Mouse (Mus musculus) G1E (cell line): ENCODE measurements around the gene Tfap4. TPM values are rescaled to one million over a fixed set of nuclear protein-coding genes. Genes with fewer than 3 reads are reported as not detected.

Source experiments
- ATAC-seq: 2 replicates; pipeline ENCODE4 v1.8.0; 2016; ENCODE audit warnings: mild to moderate bottlenecking; ENCODE audit not compliant: insufficient number of reproducible peaks, poor library complexity, low FRiP score, severe bottlenecking; ENCODE audit errors: extremely low read depth
- DNase-seq: peaks from one replicate; pipeline ENCODE4 v3.0.0; 2012; ENCODE audit warnings: low spot score
- H3K27me3 ChIP-seq: 2 replicates; pipeline ENCODE4 v1.6.1; 2012; ENCODE audit warnings: mild to moderate bottlenecking, low read length, inconsistent platforms; ENCODE audit not compliant: insufficient read depth
- H3K36me3 ChIP-seq: replicated peaks from 2 replicates; pipeline ENCODE3; 2012; ENCODE audit warnings: mild to moderate bottlenecking, inconsistent platforms
- H3K4me1 ChIP-seq: 2 replicates; pipeline ENCODE4 v1.6.1; 2012; ENCODE audit warnings: low read depth, low read length, inconsistent platforms, mixed read lengths; ENCODE audit not compliant: insufficient read depth
- H3K4me3 ChIP-seq: 2 replicates; pipeline ENCODE4 v1.5.1; 2012; ENCODE audit warnings: low read depth, mild to moderate bottlenecking, inconsistent platforms, low read length, moderate library complexity, mixed read lengths
- H3K9me3 ChIP-seq: replicated peaks from 2 replicates; pipeline ENCODE4 v1.6.1; 2012; ENCODE audit warnings: inconsistent platforms
- CTCF ChIP-seq: IDR thresholded peaks from 2 replicates; pipeline ENCODE4 v1.5.1; 2012; ENCODE audit warnings: low read depth, low read length, inconsistent platforms, mixed read lengths
- GATA1 ChIP-seq: IDR thresholded peaks from 2 replicates; pipeline ENCODE4 v1.6.1; 2012; ENCODE audit warnings: borderline replicate concordance, low read length, inconsistent platforms, mixed read lengths
- GATA2 ChIP-seq: IDR thresholded peaks from 2 replicates; pipeline ENCODE4 v1.6.1; 2012; ENCODE audit warnings: low read depth, low read length, inconsistent platforms, borderline replicate concordance
- POLR2AphosphoS5 ChIP-seq: IDR thresholded peaks from 2 replicates; pipeline ENCODE4 v1.6.1; 2012; ENCODE audit warnings: low read depth, low read length, inconsistent platforms; ENCODE audit not compliant: insufficient replicate concordance
- TAL1 ChIP-seq: conservative IDR thresholded peaks from 2 replicates; pipeline ENCODE4 v1.6.1; 2012; ENCODE audit warnings: low read depth, low read length, inconsistent platforms, mixed read lengths
- polyA plus RNA-seq: library from polyadenylated mRNA; stranded (reverse); fragments of >175 nt; gene quantifications from 2 replicates; pipeline ENCODE4 v1.2.3, GENCODE M21; 2012
- total RNA-seq, 2 experiments: library from RNA; stranded (forward) in 1 of 2; stranded (reverse) in 1 of 2; fragments of 200-1000 nt in 1 of 2; fragments of >200 nt in 1 of 2; fragmentation: Nextera tagmentation in 1 of 2; gene quantifications; 2 replicates each; pipeline ENCODE4 v1.2.3; 2014 to 2017

Tfap4 gene
- total and polyA plus RNA-seq, 3 experiments: 26.0 to 81.1 (median 46.3) TPM

DNA sequence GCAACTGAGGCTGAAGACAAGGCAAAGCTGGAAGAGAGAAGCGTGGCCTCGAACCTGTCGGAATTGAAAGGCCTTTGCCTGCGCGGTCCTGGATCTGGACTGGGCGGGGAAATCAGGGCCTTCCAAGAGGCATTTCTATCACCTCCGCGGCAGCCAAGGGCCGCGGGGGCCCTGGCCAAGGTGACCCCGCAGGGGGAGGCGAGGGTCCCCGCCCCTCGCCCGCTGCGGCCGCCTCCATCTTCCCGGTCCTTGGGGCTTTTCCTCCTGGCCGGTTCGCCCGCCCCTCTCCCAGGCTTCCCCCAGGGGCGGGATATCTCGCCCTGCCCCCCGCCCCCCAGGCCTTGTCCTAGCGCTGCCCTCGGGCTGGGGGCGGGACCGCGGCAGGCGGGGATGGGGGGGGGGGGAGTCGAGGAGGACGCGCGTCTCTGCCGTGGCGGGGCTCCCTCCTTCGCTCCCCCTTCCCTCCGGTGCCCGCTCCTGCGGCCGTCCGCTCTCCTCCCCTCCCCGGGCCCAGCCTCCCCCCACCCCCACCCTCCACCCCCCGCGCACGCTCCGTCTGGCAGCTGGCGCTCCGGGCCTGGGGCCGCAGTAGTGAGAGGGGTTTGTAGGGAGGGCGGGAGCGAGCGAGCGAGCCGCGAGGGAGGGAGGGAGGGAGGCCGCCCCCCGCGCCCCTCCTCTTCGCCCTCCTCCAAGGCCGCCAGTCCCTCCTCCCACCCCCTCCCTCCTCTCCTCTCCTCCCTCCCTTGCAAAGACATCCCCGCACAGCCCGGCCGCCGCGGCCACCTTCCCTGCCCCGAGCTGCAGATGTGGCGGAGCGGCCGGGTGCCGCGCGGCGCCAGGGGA is 34.5 kb upstream of the Tfap4 start, which contains the start of gene Glis2:
Gene Glis2 (plus strand): TSS at position 743 of the 843 bp plus-strand sequence.
- TF ChIP-seq TAL1: no peak
- TF ChIP-seq GATA1: no peak
- TF ChIP-seq POLR2AphosphoS5: no peak
- TF ChIP-seq GATA2: no peak
- no peak for TF ChIP-seq CTCF
- peaks cover 70% of the 10 kb centered on the region for H3K27me3 ChIP-seq

DNA sequence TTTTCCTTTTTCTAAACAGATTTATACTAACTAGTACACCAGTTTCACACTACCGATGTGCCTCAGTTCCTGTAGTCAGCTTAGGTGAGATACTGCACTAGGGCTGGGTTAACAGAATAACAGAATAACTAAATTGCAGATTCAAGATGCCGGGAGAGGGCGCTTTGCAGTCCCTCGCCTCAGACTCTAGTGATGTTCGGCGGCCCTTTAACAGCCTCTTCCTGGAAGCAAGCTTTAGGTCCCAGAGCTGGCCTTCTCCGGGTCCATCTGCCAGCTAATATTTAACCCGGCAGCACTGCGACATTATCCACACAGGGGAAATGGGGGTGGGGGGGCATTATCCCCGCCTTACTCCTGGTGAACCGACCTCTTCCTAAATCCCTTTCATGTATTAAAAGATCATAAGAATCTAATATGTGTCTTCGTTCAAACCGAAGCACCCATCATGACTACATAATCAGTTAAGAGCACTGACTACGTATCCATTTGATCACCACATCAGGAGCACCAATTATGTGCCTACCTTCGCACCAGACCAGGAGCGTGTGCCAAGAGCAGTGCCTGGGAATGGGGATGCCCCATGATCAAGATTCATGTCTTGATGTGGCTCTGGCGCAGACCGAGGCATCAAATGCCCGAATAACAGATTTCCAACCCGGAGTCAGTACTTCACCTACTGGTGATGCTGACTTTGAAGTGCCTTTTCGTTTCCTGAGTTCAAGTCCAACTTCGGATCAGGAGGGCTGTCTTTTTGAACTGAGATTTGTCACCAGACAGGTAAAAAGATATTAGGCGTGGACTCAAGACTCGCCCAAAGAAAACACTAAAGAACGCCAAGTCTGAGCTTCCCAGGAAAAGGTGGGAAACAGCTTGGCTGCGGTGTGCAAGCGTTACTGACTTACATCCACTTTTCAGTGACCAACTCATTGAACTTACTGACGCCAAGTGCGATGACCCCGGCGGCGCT is 33.5 kb upstream of the Tfap4 start:
- H3K27me3 ChIP-seq: peaks cover 61% of the 10 kb centered on the region
- no peak overlapping the region for H3K4me3 ChIP-seq
- ATAC-seq: no peak
- peaks cover 20% of the 10 kb centered on the region for H3K4me1 ChIP-seq
- TF ChIP-seq GATA1 (no peak), GATA2 (no peak), CTCF (no peak)
- H3K9me3 ChIP-seq: no peaks in the 10 kb centered on the region
- H3K36me3 ChIP-seq: no peaks in the 10 kb centered on the region
- no peak for DNase-seq

More for the DNA sequence above, 34.5 kb upstream of the Tfap4 start, which contains the start of gene Glis2:
- Histone ChIP-seq H3K4me3 (peak within 1 kb of the TSS; percentile 69), H3K36me3 (no peaks in the 10 kb centered on the region), H3K9me3 (no peaks in the 10 kb centered on the region), H3K4me1 (peaks cover 22% of the 10 kb centered on the region)
- ATAC-seq: no peak
- DNase-seq: peak; percentile 61

DNA sequence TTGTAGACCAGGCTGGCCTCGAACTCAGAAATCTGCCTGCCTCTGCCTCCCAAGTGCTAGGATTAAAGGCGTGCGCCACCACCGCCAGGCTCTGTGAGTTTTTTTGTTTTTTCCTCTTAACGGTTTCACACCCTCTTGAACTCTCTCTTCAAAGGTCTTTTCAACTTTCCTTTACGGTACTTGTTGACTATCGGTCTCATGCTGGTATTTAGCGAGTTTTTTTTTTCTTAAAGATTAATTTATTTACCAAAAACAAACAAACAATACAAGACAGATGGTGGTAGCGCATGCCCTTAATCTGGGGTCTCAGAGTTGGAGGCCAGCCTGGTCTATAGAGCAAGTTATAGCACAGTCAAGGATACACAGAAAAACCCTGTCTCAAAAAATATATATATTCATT is 30.6 kb upstream of the Tfap4 start:
- TF ChIP-seq POLR2AphosphoS5 (no peak), TAL1 (no peak), GATA2 (no peak)
- peaks cover 32% of the 10 kb centered on the region for H3K27me3 ChIP-seq
- H3K4me1 ChIP-seq: peaks cover 34% of the 10 kb centered on the region
- H3K36me3 ChIP-seq: no peaks in the 10 kb centered on the region
- DNase-seq: no peak
- ATAC-seq: no peak
- H3K9me3 ChIP-seq: no peaks in the 10 kb centered on the region
- H3K4me3 ChIP-seq: no peak overlapping the region

DNA sequence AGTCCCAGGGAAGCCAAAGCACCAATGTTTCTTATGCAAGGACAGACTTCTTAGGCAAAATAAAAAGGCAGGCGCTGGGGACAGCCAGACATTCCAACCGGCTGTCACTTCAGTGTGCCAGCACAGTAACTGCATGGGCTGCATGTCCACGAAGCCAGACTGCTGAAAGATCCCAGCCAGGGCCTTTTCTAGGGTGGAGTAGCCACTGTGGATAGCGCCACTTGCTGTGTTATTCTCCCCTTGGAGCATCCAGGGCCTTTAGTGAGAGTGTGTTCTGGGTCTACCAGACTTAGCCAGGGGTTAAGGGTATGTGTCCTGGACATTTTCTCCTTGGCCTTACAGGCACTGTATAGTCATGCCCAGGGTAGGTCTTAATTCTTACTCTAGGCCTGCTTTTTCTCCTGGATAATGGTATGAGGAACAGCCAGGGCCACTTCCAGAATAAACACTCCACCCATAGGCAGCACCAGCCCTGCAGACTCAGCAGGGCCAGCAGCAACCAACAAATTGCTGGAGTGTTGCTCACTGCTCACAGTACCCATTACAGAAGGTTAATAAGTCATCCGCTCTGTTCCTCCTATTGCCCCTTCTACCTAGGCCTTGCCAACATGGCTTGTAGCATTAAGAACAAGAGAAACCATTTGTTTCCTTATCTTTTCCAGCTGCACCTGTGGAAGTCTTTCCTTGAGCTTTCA is 28.0 kb upstream of the Tfap4 start:
- no peak overlapping the region for H3K4me3 ChIP-seq
- no peak for TF ChIP-seq CTCF
- no peak for TF ChIP-seq GATA2
- TF ChIP-seq POLR2AphosphoS5: no peak
- TF ChIP-seq TAL1: no peak
- no peak for TF ChIP-seq GATA1
- no peak for DNase-seq
- no peaks in the 10 kb centered on the region for H3K9me3 ChIP-seq
- H3K36me3 ChIP-seq: no peaks in the 10 kb centered on the region
- no peak for ATAC-seq
- H3K27me3 ChIP-seq: peaks cover 10% of the 10 kb centered on the region
- peaks cover 44% of the 10 kb centered on the region for H3K4me1 ChIP-seq

DNA sequence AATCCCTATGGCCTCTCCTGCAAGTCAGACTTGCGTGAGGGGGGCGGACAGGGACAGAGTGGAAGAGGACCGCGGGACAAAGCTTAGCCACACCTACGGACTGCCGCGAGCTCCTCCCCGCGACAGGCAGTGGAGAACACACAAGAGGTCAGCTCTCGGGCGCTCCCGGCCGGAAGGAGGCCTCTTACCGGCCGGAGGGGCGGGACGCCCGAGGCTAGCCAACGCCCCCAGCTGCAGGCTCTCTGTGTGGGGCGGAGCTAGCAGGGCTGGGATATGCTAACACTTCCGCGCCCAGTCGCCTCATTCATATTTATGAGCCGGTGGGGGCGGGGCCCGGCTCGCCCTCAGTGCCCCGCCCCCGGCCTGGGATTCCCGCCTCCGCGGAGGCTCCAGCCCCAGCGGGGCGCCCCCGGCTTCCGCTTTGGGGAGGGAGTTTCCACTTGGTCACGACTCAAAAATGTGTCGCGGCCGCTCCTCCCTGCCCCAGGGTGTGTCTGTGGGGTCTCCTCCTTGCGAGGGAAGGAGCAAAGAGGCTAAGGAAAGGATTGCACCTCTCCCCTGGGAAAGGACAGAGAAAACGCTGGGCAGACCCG is 27.0 kb upstream of the Tfap4 start:
- peak overlapping the region; percentile 71 for H3K4me3 ChIP-seq
- H3K4me1 ChIP-seq: peaks cover 44% of the 10 kb centered on the region
- H3K36me3 ChIP-seq: no peaks in the 10 kb centered on the region
- H3K27me3 ChIP-seq: peaks cover 8% of the 10 kb centered on the region; the same call in 1 of the 2 replicates
- peak; percentile 93 for ATAC-seq
- no peak for TF ChIP-seq GATA1
- no peak for TF ChIP-seq TAL1
- TF ChIP-seq CTCF: no peak
- no peak for TF ChIP-seq GATA2
- TF ChIP-seq POLR2AphosphoS5: no peak
- peak; percentile 96 for DNase-seq
- H3K9me3 ChIP-seq: no peaks in the 10 kb centered on the region
